Mouse (Mus musculus): ENCODE measurements around the gene Msi2. TPM values are rescaled to one million over a fixed set of nuclear protein-coding genes. Genes with fewer than 3 reads are reported as not detected.

Msi2 gene
- polyA plus RNA-seq, 1 experiment from 2014 or later, result 41.0 TPM

GRCm38 (mm10) chr11:88628676-88629075 is 89.6 kb downstream of the Msi2 start:
- ATAC-seq, result no peak
- 67% methylated on average over 3 of the region's 3 CpGs for WGBS
- 0 out of 2 replicates have a peak, but pooled peaks cover 2% of the 10 kb centered on the region for H3K36me3 ChIP-seq
- peaks cover 86% of the 10 kb centered on the region for H3K4me1 ChIP-seq (replicated peaks)
- no peak overlapping the region for H3K4me3 ChIP-seq (replicated peaks)
- H3K4me2 ChIP-seq (replicated peaks), result no peak overlapping the region
- H3K9me3 ChIP-seq, result no peaks in the 10 kb centered on the region
- H3K27ac ChIP-seq, result peak overlapping the region; percentile 87
- no peak overlapping the region for H3K9ac ChIP-seq (replicated peaks)
- no peaks in the 10 kb centered on the region for H3K27me3 ChIP-seq

- Histone ChIP-seq H3K27ac (0 out of 2 replicates have a peak overlapping the region, but pooled peaks have one; percentile 51), H3K4me1 (replicated peaks) (peaks cover 91% of the 10 kb centered on the region), H3K27me3 (no peaks in the 10 kb centered on the region), H3K36me3 (no peaks in the 10 kb centered on the region; the same call in 1 of the 2 replicates), H3K9me3 (no peaks in the 10 kb centered on the region), H3K4me3 (replicated peaks) (no peak overlapping the region), H3K4me2 (replicated peaks) (no peak overlapping the region), H3K9ac (replicated peaks) (no peak overlapping the region)
- WGBS, result 73% methylated on average over 7 of the region's 7 CpGs
- ATAC-seq, result no peak
Observed at GRCm38 (mm10) chr11:88627327-88627726, 91.0 kb downstream of the Msi2 start.

- Histone ChIP-seq H3K27ac (peak overlapping the region; percentile 51; the same call in 1 of the 2 replicates), H3K27me3 (no peaks in the 10 kb centered on the region), H3K4me3 (replicated peaks) (no peak overlapping the region), H3K9ac (replicated peaks) (no peak overlapping the region), H3K36me3 (no peaks in the 10 kb centered on the region; the same call in 1 of the 2 replicates), H3K4me2 (replicated peaks) (no peak overlapping the region), H3K9me3 (no peaks in the 10 kb centered on the region), H3K4me1 (replicated peaks) (peaks cover 96% of the 10 kb centered on the region)
- 57% methylated on average over 8 of the region's 8 CpGs for WGBS
- no peak for ATAC-seq
Observed at GRCm38 (mm10) chr11:88626576-88626975, 91.7 kb downstream of the Msi2 start.

- Histone ChIP-seq H3K36me3 (no peaks in the 10 kb centered on the region; the same call in 1 of the 2 replicates), H3K27me3 (no peaks in the 10 kb centered on the region), H3K27ac (no peak overlapping the region), H3K4me3 (replicated peaks) (no peak overlapping the region), H3K4me1 (replicated peaks) (peaks cover 96% of the 10 kb centered on the region), H3K4me2 (replicated peaks) (no peak overlapping the region), H3K9me3 (no peaks in the 10 kb centered on the region), H3K9ac (replicated peaks) (no peak overlapping the region)
- WGBS, result 69% methylated on average over 9 of the region's 9 CpGs
- no peak for ATAC-seq
Observed at GRCm38 (mm10) chr11:88626061-88626460, 92.3 kb downstream of the Msi2 start.

GRCm38 (mm10) chr11:88625063-88625462 is 93.2 kb downstream of the Msi2 start:
- 82% methylated on average over 14 of the region's 14 CpGs for WGBS
- peaks cover 96% of the 10 kb centered on the region for H3K4me1 ChIP-seq (replicated peaks)
- H3K36me3 ChIP-seq, result no peaks in the 10 kb centered on the region; the same call in 1 of the 2 replicates
- H3K4me2 ChIP-seq (replicated peaks), result no peak overlapping the region
- no peak overlapping the region for H3K4me3 ChIP-seq (replicated peaks)
- H3K9ac ChIP-seq (replicated peaks), result no peak overlapping the region
- no peaks in the 10 kb centered on the region for H3K9me3 ChIP-seq
- no peaks in the 10 kb centered on the region for H3K27me3 ChIP-seq
- ATAC-seq, result no peak
- no peak overlapping the region for H3K27ac ChIP-seq

DNA sequence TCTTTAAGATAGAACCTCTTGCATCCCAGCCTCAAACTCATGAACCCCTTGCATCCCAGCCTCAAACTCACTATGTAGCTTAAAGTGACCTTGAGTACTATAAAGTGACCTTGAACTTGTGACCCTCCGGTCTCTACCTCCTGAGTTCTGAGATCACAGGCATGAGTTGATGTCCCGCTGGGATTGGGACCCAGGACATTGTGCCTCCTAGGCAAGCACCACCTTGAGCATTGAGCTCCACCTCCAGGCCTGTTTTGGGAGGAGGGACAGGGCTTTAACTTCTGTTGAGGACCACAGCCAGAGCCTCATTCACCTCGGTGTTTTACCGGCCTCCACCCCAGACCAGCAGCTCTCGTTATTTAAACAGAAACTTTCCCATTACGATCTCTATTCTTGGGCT is 93.7 kb downstream of the Msi2 start:
- Histone ChIP-seq H3K9me3 (no peaks in the 10 kb centered on the region), H3K9ac (replicated peaks) (no peak overlapping the region), H3K4me1 (replicated peaks) (peaks cover 97% of the 10 kb centered on the region), H3K36me3 (no peaks in the 10 kb centered on the region; the same call in 1 of the 2 replicates), H3K4me3 (replicated peaks) (no peak overlapping the region), H3K27me3 (no peaks in the 10 kb centered on the region), H3K4me2 (replicated peaks) (no peak overlapping the region), H3K27ac (no peak overlapping the region)
- ATAC-seq, result no peak
- 81% methylated on average over 6 of the region's 6 CpGs for WGBS

DNA sequence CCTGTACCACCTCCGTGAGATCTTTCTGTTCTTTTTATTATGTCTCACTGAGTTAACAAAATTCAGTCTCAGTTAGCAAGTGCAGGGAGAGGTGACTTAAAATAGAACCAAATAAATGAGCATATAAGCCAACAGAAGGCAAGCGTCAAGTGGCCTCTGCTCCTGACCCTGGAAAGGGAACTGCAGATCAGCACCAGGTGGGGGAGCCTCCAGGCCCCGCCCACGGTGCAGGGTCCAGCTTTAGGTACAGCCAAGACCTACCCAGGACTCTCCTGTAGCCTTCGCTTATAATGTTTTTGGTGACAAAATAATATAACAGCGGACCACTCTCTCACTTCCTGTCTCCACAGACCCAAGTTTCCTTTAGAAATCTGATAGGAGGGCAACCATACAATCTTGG is 94.6 kb downstream of the Msi2 start:
- Histone ChIP-seq H3K4me2 (replicated peaks) (no peak overlapping the region), H3K4me1 (replicated peaks) (peaks cover 97% of the 10 kb centered on the region), H3K9me3 (no peaks in the 10 kb centered on the region), H3K36me3 (no peaks in the 10 kb centered on the region; the same call in 1 of the 2 replicates), H3K27ac (no peak overlapping the region), H3K4me3 (replicated peaks) (no peak overlapping the region), H3K27me3 (no peaks in the 10 kb centered on the region), H3K9ac (replicated peaks) (no peak overlapping the region)
- no peak for ATAC-seq
- WGBS, result 80% methylated on average over 6 of the region's 6 CpGs

DNA sequence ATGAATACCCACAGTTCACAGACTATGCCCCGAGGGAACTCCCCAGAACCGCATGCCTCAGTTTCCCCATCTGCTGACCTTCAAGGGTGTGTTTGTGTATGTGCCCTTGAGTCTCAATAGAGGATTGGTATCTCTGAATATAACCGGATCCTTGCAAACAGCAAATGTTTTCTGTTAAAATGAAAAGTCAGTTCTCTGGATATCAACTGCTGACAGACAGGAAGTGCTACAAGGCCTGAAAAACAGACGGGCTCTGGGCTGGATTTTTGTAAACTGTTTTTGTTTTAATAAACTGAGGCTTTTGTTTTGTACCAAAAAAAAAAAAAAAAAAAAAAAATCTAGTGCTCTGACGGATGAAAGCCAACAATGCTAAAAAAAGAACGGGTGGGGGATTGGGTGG is 95.8 kb downstream of the Msi2 start:
- no peaks in the 10 kb centered on the region; the same call in 1 of the 2 replicates for H3K36me3 ChIP-seq
- H3K4me1 ChIP-seq (replicated peaks), result peaks cover 97% of the 10 kb centered on the region
- H3K9ac ChIP-seq (replicated peaks), result no peak overlapping the region
- H3K9me3 ChIP-seq, result no peaks in the 10 kb centered on the region
- H3K27ac ChIP-seq, result no peak overlapping the region
- 55% methylated on average over 6 of the region's 6 CpGs for WGBS
- ATAC-seq, result no peak
- no peak overlapping the region for H3K4me2 ChIP-seq (replicated peaks)
- no peaks in the 10 kb centered on the region for H3K27me3 ChIP-seq
- H3K4me3 ChIP-seq (replicated peaks), result no peak overlapping the region

DNA sequence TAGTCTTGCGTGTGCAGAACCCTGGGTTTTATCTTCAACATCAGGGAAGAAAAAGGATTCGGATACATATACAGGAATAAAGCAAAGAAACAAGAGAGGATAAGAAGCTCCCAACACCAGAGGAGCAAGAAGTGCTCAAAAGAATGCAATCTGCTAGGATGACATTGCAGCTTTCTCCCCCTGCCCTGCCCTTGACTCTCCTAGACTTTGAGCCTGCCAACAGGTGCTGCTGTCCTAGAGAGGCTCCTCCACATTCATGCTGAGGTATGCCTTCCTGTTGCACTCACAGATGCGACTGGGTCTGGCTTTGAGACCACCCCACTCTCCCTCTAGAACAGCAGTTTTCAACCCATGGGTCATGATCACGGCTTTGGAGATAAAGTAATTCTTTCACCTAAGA is 96.5 kb downstream of the Msi2 start:
- no peak overlapping the region for H3K9ac ChIP-seq (replicated peaks)
- peaks cover 92% of the 10 kb centered on the region for H3K4me1 ChIP-seq (replicated peaks)
- H3K27ac ChIP-seq, result peak overlapping the region; percentile 22; the same call in 1 of the 2 replicates
- ATAC-seq, result no peak
- H3K27me3 ChIP-seq, result no peaks in the 10 kb centered on the region
- no peaks in the 10 kb centered on the region for H3K9me3 ChIP-seq
- H3K4me2 ChIP-seq (replicated peaks), result no peak overlapping the region
- H3K36me3 ChIP-seq, result no peaks in the 10 kb centered on the region; the same call in 1 of the 2 replicates
- no peak overlapping the region for H3K4me3 ChIP-seq (replicated peaks)
- 79% methylated on average over 4 of the region's 4 CpGs for WGBS

- Histone ChIP-seq H3K9me3 (no peaks in the 10 kb centered on the region), H3K4me1 (replicated peaks) (peaks cover 79% of the 10 kb centered on the region), H3K4me2 (replicated peaks) (0 out of 2 replicates have a peak overlapping the region, but pooled peaks have one; percentile 6), H3K27ac (peak overlapping the region; percentile 72), H3K27me3 (no peaks in the 10 kb centered on the region), H3K4me3 (replicated peaks) (no peak overlapping the region), H3K36me3 (no peaks in the 10 kb centered on the region; the same call in 1 of the 2 replicates), H3K9ac (replicated peaks) (no peak overlapping the region)
- WGBS, result 11% methylated on average over 15 of the region's 15 CpGs
- ATAC-seq, result 0 out of 2 replicates have a peak, but pooled peaks have one; percentile 35
Observed at GRCm38 (mm10) chr11:88620158-88620973, 97.9 kb downstream of the Msi2 start.

- H3K27ac ChIP-seq, result peak overlapping the region; percentile 72; the same call in 1 of the 2 replicates
- no peak overlapping the region for H3K9ac ChIP-seq (replicated peaks)
- peaks cover 73% of the 10 kb centered on the region for H3K4me1 ChIP-seq (replicated peaks)
- H3K36me3 ChIP-seq, result no peaks in the 10 kb centered on the region; the same call in 1 of the 2 replicates
- H3K9me3 ChIP-seq, result no peaks in the 10 kb centered on the region
- 51% methylated on average over 9 of the region's 9 CpGs for WGBS
- ATAC-seq, result no peak
- no peak overlapping the region for H3K4me3 ChIP-seq (replicated peaks)
- no peak overlapping the region; the same call in 1 of the 2 replicates for H3K4me2 ChIP-seq (replicated peaks)
- H3K27me3 ChIP-seq, result no peaks in the 10 kb centered on the region
Observed at GRCm38 (mm10) chr11:88619468-88620157, 98.7 kb downstream of the Msi2 start.

Data from midbrain, embryonic 13.5 days (tissue).